Mouse (Mus musculus) C2C12 (cell line): ENCODE measurements around the gene Arnt2. TPM values are rescaled to one million over a fixed set of nuclear protein-coding genes. Genes with fewer than 3 reads are reported as not detected.

ENCODE experiments used
- H3K27me3 ChIP-seq: one replicate; pipeline ENCODE4 v1.6.1; 2011; ENCODE audit not compliant: control insufficient read depth, insufficient read depth, insufficient read length
- H3K36me3 ChIP-seq: one replicate; pipeline ENCODE4 v1.6.1; 2011; ENCODE audit not compliant: control insufficient read depth, insufficient read depth
- H3K4me3 ChIP-seq: one replicate; pipeline ENCODE4 v1.5.1; 2011; ENCODE audit warnings: mild to moderate bottlenecking, control low read depth; ENCODE audit not compliant: poor library complexity, insufficient read depth, severe bottlenecking
- H3K79me2 ChIP-seq: one replicate; pipeline ENCODE4 v1.6.1; 2011; ENCODE audit not compliant: control insufficient read depth, insufficient read depth
- H3K79me3 ChIP-seq: one replicate; pipeline ENCODE4 v1.6.1; 2011; ENCODE audit warnings: low read depth, control low read depth
- H3ac ChIP-seq: one replicate; pipeline ENCODE3; 2011; ENCODE audit warnings: low read depth; ENCODE audit not compliant: control insufficient read depth, insufficient read length
- CEBPB ChIP-seq: IDR thresholded peaks from one replicate; pipeline ENCODE4 v1.6.1; 2011; ENCODE audit warnings: low read depth, mild to moderate bottlenecking, control low read depth, moderate library complexity
- CTCF ChIP-seq: IDR thresholded peaks from one replicate; pipeline ENCODE4 v1.5.1; 2011; ENCODE audit not compliant: control insufficient read depth, insufficient read depth, insufficient read length
- FOSL1 ChIP-seq: IDR thresholded peaks from one replicate; pipeline ENCODE4 v1.8.0; 2011; ENCODE audit warnings: mild to moderate bottlenecking, low read length; ENCODE audit not compliant: poor library complexity, insufficient read depth, severe bottlenecking
- MAX ChIP-seq: IDR thresholded peaks from one replicate; pipeline ENCODE4 v1.6.1; 2011; ENCODE audit warnings: mild to moderate bottlenecking, control low read depth
- MYOD1 ChIP-seq: IDR thresholded peaks from one replicate; pipeline ENCODE4 v1.6.1; 2011; ENCODE audit warnings: low read depth; ENCODE audit not compliant: control insufficient read depth, insufficient read length
- MYOG ChIP-seq: IDR thresholded peaks from one replicate; pipeline ENCODE4 v1.6.1; 2011; ENCODE audit not compliant: control insufficient read depth, insufficient read length; ENCODE audit errors: extremely low read depth
- USF1 ChIP-seq: IDR thresholded peaks from one replicate; pipeline ENCODE4 v1.6.1; 2011; ENCODE audit warnings: low read depth, mild to moderate bottlenecking, control low read depth, moderate library complexity
- polyA plus RNA-seq: library from polyadenylated mRNA; unstranded; fragments of >200 nt; fragmentation: generic; extraction: Trizol; gene quantifications from one replicate; pipeline ENCODE4 v1.2.1, GENCODE M21; 2012; ENCODE audit warnings: missing spikeins

Arnt2 gene
- polyA plus RNA-seq, 1 experiment, result 3.6 TPM

GRCm38 (mm10) chr7:84350529-84350928 is 59.4 kb downstream of the Arnt2 start:
- Histone ChIP-seq H3K4me3 (no peak overlapping the region), H3ac (no peak overlapping the region), H3K27me3 (no peaks in the 10 kb centered on the region), H3K36me3 (no peaks in the 10 kb centered on the region), H3K79me3 (no peaks in the 10 kb centered on the region), H3K79me2 (no peaks in the 10 kb centered on the region)
- no peak for TF ChIP-seq MYOD1
- TF ChIP-seq FOSL1, result no peak
- TF ChIP-seq CTCF, result no peak
- TF ChIP-seq MYOG, result no peak

DNA sequence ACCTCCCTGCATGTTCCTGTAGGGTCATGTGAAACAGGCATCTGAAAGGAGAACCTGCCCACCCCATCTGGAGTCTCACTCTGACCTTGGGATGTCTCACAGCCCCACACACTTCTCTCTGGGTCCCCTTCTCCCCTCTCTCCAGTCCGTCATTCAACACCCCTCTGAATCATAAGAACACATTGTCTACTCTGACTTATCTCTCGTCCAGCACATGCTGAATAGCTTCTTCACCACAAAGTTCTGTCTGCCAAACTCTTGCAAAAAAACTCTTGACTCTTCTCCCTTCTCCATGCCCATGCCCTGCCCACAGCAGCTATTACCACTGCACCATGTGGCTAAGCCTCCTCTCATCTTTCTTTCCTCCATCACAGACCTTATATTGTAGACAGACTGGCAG is 60.0 kb downstream of the Arnt2 start:
- no peak overlapping the region for H3ac ChIP-seq
- H3K27me3 ChIP-seq, result no peaks in the 10 kb centered on the region
- no peak for TF ChIP-seq MAX
- no peak for TF ChIP-seq USF1
- no peak for TF ChIP-seq MYOG
- TF ChIP-seq MYOD1, result no peak
- no peak for TF ChIP-seq CEBPB
- TF ChIP-seq FOSL1, result no peak
- no peak for TF ChIP-seq CTCF
- H3K36me3 ChIP-seq, result no peaks in the 10 kb centered on the region
- no peaks in the 10 kb centered on the region for H3K79me3 ChIP-seq
- H3K4me3 ChIP-seq, result no peak overlapping the region
- H3K79me2 ChIP-seq, result no peaks in the 10 kb centered on the region

- Histone ChIP-seq H3K27me3 (no peaks in the 10 kb centered on the region), H3K79me3 (no peaks in the 10 kb centered on the region), H3K4me3 (no peak overlapping the region), H3K79me2 (no peaks in the 10 kb centered on the region), H3K36me3 (no peaks in the 10 kb centered on the region), H3ac (no peak overlapping the region)
- TF ChIP-seq MYOD1 (no peak), MAX (no peak), USF1 (no peak), FOSL1 (no peak), CTCF (no peak), CEBPB (no peak)
These were observed 61.6 kb downstream of the Arnt2 start for GRCm38 (mm10) chr7:84348145-84348911.

DNA sequence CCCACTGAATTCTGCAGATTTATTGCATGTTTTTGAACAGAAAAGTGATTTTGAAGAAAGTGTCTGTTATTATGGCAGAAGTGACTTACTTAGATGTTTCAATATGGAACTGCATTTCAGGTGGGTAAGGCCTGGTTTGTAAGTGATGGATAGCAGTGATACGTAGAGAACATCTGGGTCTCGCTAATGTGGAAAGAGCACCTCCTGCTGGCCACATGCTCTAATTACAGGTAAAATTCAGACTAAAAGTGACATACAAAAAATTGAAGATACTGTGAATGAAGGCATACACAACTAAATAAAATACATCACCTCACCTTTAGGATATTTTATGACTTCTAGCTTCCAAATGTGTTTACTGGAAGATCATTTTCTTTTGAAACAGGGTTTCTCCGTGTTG is 66.8 kb downstream of the Arnt2 start:
- no peak for TF ChIP-seq FOSL1
- no peaks in the 10 kb centered on the region for H3K36me3 ChIP-seq

DNA sequence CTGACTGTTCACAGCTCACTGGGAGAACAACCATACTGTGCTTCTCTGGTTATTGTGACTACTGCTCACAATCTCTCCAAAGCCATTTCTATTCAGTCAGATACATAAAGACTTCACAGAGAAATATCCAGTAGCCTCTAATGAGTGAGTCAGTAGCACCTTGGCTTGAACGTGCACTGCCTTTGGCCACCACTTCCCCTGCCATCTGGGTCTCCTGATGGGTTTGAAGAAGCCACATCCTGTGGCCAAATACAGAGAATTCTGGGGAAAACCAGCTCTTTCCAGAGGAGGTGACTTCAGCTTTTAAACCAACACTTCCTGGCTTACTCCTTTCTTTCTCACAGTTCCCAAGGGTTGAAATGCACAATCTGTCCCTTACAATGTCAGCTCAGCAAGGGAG is 69.0 kb downstream of the Arnt2 start:
- no peaks in the 10 kb centered on the region for H3K79me3 ChIP-seq
- no peaks in the 10 kb centered on the region for H3K79me2 ChIP-seq
- TF ChIP-seq MYOD1, result no peak
- TF ChIP-seq CTCF, result no peak
- no peak for TF ChIP-seq MAX
- no peak overlapping the region for H3K4me3 ChIP-seq
- no peak overlapping the region for H3ac ChIP-seq
- H3K36me3 ChIP-seq, result no peaks in the 10 kb centered on the region
- H3K27me3 ChIP-seq, result no peaks in the 10 kb centered on the region

More for the DNA sequence above, 66.8 kb downstream of the Arnt2 start:
- no peaks in the 10 kb centered on the region for H3K79me3 ChIP-seq
- no peak overlapping the region for H3ac ChIP-seq
- H3K79me2 ChIP-seq, result no peaks in the 10 kb centered on the region
- no peaks in the 10 kb centered on the region for H3K27me3 ChIP-seq
- H3K4me3 ChIP-seq, result no peak overlapping the region

DNA sequence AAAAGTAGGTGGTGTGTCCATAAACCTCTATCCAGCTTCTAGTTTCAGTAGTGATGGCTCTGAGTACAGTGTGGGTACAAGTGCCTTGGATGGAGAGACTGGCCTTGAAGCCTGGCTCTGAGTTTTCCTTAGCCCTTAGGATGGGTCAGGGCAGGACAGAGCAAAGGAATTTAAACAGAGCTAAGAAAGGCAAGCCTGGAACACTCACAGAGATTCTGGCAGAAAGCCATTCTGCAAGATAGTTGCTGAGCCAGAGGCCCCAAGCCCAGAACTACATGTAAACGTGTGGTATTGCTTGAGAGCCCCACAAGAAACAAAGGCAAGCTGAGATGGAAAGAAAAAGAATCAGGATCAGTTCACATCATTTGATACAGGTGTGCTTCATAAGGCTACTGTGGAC is 70.8 kb downstream of the Arnt2 start:
- no peaks in the 10 kb centered on the region for H3K27me3 ChIP-seq
- H3K36me3 ChIP-seq, result no peaks in the 10 kb centered on the region
- H3K79me3 ChIP-seq, result no peaks in the 10 kb centered on the region
- H3K79me2 ChIP-seq, result no peaks in the 10 kb centered on the region
- TF ChIP-seq MAX, result no peak
- no peak for TF ChIP-seq MYOD1
- no peak for TF ChIP-seq MYOG
- no peak for TF ChIP-seq FOSL1
- no peak for TF ChIP-seq USF1
- TF ChIP-seq CEBPB, result no peak
- TF ChIP-seq CTCF, result no peak
- H3K4me3 ChIP-seq, result no peak overlapping the region
- no peak overlapping the region for H3ac ChIP-seq
